Mouse (Mus musculus): ENCODE measurements around the gene Naxd.
"Not testable (repeated sequence)": the region's sequence is repeated elsewhere in the genome, so short reads cannot be mapped to it uniquely, and the experiment has no call there.

Gene Naxd

DNA sequence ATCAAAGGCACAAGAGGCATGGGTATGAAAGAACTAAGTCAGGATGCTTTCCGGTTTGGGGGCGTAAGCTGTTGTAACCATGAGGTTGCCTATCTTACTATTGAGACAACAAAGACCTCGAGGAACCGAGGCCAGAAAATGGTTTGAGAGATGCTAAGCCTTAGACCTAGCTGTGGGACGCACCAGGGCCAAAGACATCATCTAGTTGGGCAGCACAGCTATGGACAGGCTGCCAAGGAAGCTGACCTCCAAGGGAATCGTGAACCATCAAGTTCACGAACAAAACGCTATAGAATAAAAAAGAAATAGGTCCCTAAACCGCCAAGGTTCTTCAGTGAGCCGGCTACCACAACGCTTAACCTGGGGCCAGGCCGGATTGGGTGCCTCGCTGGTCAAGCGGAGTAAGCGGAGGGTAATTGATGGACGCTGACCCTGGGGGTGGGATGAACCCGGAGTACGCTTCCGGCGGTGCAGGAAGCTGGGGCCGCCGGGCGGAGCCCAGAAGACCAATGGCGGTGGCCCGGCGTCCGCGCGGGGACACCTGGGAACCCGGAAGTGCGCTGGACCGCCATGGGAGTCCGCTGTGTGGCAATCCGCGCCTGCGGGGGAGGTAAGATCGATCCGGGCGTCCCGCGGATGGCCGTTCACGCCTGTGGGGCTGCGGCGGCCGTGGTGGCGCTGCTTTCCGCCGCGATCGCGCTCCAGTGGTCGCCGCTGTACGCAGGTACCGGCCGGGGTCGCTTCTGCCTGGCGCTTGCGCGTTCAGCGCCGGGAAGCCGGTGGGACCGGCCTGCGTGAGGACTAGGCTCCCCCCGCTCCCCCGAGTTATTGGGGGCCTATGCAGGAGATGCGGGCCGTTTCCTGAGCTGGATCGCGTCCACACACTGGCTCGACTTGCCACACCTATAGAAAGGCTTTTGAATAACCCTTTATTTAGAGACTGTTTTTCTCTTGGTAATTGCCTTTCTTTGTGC is at the start of gene Naxd:
Naxd (plus strand) TSS at position 490 of the 974 bp plus-strand sequence.
- in situ Hi-C loops (cut with MboI, MseI), result no loop called here

DNA sequence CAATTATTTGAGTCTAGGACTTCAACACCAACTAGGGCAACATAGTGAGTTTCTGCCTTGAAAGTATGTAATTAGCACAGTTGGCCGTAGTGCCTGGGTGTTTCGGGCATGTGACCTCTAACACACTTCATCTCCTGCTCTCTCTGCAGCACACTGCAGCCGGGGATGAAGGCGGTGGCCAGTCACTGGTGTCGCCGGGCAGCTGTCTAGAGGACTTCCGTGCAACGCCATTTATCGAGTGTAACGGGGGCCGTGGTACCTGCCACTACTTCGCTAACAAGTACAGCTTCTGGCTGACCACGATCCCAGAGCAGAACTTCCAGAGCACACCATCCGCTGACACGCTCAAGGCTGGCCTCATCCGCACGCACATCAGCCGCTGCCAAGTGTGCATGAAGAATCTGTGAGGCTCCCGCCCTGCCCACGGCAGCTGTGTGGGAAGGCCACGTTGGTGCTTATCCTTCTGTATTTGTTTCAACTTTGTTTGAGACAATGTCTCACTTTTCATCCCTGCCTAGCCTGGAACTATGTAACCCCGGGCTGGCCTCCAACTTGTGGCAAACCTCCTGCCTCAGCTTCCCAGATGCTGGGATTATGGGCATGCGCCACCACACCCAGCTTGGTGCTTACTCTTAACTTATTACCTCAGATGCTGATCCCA is 49.3 kb upstream of the Naxd start:
- in situ Hi-C loops (cut with MboI, MseI), result no loop called here

DNA sequence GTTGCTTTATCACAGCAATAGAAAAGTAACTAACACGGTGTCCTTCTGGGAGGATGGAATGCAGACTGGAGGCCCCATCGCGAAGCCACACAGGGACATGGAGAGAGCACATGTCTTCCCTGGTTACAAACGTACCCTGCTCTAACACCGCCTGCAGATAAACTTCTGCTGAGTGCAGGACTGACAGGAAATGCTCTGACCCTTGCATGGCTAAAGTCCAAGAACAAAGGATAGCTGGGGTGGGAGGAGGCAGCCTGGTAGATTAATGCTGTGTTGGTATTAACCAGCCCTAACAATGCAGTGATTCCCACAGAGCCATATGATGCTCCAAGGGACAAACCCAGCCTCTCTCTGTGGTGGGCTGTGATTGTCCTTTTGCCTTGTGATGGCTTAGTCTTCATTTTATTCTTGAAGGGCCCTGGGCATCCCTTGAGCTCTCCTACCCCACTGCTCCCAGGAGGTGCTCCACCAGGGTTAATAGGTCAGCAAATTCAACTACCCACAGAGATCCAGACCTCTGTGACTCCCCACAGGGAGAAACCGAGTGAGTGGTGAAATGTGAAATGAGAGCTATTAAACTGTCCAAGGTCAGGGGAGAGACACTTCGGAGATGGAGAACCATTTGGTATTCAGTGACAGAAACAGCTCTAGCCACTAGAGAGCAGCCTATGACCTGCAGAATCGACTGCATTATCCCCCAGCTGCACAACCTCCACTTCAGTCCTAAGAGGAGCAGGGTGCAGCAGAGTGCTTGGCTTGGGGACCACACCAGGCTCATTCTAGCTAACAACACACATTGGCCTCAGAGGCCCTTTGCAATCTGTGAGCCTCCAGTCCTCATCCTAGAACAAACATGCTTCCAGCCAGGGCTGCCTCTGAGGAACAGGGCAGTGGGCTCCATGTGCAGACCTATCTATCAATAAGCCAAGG is 46.9 kb upstream of the Naxd start:
- in situ Hi-C loops (cut with MboI, MseI), result loop anchor here (5.0 kb wide), 1 partner anchor 102 kb away; the partner anchor contains the start of gene Cars2

GRCm38 (mm10) chr8:11452152-11452551 is 45.2 kb upstream of the Naxd start:
- in situ Hi-C loops (cut with MboI, MseI), result loop anchor here (5.0 kb wide), 1 partner anchor 100 kb away; the partner anchor contains the start of gene Cars2

GRCm38 (mm10) chr8:11452559-11452958 is 44.7 kb upstream of the Naxd start:
- in situ Hi-C loops (cut with MboI, MseI), result loop anchor here (5.0 kb wide), 1 partner anchor 100 kb away; the partner anchor contains the start of gene Cars2

GRCm38 (mm10) chr8:11452974-11453373 is 44.3 kb upstream of the Naxd start:
- in situ Hi-C loops (cut with MboI, MseI), result loop anchor here (5.0 kb wide), 1 partner anchor 99 kb away; the partner anchor contains the start of gene Cars2

DNA sequence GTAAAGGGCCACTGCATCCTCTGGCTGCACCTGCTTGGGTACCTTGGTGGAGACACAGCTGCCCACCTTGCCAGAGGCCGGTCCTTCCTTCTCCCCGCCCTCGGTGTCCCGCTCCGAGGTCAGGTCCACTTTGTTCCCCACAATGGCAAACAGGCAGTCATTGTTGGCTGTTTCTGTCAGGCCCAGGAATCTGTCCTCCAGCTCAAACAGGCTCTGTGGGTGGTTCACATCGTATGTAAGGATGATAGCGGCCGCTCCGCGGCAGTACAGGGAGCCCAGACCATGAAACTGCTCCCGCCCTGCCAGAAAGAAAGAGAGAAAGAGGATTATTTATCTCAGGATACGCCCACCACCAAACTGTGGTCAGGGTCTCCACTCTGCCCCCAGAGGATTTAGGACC is 43.1 kb upstream of the Naxd start:
- in situ Hi-C loops (cut with MboI, MseI), result loop anchor here (5.0 kb wide), 1 partner anchor 98 kb away; the partner anchor contains the start of gene Cars2

- in situ Hi-C loops (cut with MboI, MseI), result no loop called here
These were observed 40.0 kb upstream of the Naxd start for GRCm38 (mm10) chr8:11457278-11457677.

DNA sequence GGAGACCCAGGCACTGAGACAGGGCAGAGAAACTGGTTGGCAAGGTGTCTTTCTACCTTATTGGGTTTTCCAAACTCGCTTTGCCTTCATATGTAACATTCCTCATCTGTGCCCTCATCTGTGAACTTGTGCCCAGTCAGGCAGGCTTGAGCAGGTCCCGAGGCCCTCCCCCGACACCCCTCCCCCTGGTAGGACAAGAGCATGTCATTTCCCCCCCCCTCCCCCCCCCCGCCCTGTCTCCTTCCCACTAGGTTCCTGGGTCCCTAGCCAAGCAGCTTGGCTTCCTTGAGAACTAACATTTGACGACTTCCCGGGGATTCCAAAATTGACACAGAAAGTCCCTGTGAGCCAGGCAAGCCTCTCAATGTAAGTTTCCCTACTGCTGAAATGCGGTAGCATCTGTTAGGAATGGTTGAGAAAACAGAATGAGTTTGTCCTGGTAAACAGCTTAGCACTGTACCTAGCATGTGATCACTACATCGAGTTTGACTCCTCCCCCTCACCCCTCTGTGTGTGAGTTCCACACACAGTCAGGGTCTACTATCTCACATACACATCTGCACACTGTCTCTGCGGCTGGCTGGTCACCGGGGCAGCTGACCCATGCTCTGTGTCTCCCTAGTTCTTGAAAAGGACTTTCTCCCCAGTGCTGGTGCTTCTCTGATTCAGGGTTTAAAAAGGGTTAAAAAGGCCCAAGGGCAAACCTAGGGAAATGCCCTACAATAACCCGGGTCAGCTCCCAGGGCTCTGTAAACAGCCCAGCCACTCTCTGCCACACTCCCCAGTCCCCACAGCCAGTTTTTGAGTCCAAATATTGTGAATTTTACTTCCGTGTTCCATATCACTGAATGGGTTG is 39.1 kb upstream of the Naxd start:
- in situ Hi-C loops (cut with MboI, MseI), result no loop called here

DNA sequence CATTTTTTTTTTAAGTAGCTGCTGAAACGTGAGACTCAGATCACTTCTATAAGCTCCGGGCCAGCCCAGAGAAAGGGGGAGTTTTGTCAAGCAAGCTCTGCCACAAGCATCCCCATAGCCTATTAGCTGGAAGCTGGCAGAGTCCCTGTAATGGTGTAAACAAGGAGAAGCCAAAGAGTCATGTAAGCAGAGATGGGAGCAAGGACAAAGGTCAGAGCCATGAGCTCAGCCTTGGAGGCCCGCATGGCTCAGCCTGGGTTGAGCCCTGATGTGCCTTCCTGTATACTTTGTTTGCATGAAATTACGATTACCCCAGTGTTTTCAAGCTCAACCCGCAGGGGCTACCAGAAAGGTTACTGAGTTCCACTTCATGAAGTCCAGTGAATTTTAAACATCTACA is 38.3 kb upstream of the Naxd start:
- in situ Hi-C loops (cut with MboI, MseI), result no loop called here

DNA sequence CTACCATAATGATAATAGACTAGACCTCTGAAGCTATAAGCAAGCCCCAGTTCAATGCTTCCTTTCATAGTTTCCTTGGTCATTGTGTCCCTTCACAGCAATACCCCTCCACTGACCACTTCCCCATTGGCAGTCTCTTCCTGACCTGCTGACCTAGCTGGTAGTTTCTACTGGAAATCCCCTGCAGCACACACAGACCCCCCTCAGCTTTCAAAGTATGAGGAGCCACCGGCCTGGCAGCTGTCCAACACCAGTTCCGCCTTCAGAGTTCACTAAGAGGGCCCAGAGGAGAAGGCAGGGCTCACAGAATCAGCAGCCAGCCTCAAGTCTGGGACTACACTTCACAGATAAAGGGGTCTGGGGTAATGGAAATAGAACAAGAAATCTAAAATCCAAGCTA is 36.4 kb upstream of the Naxd start:
- in situ Hi-C loops (cut with MboI, MseI), result no loop called here

- in situ Hi-C loops (cut with MboI, MseI), result no loop called here
These were observed 35.5 kb upstream of the Naxd start for GRCm38 (mm10) chr8:11461847-11462246.

DNA sequence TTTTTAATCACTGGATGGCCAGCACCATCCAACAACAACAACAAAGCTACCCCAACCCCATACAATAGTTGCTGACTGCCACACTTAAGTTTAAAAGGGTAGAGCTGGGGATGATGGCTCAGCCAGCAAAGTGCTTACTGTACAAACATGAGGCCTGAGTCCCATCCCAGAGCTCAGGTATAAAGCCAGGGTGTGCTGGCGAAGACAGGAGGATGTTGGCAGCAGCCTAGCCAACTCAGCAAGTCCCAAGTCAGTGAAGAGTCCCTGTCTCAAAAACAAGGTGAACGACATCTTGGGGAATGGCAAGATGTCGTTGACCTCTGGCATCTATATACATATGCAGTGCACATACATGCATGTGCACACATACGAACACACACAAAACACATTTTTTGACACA is 34.7 kb upstream of the Naxd start:
- in situ Hi-C loops (cut with MboI, MseI), result no loop called here

GRCm38 (mm10) chr8:11463541-11463888 is 33.8 kb upstream of the Naxd start:
- in situ Hi-C loops (cut with MboI, MseI), result no loop called here

- in situ Hi-C loops (cut with MboI, MseI), result no loop called here
These were observed 33.2 kb upstream of the Naxd start for GRCm38 (mm10) chr8:11463889-11464706.

DNA sequence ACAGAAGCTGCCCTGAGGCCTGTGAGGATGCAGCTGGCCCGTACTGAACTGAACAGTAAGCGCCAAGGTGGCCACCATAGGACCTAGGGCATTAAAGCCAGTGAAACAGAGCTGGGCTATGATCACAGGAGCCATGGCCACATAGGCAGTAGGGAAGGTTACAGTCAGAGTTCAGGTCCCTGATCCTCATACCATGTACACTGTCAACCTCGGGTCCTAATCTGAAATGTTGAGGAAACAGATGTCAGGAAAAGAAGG is 32.7 kb upstream of the Naxd start:
- in situ Hi-C loops (cut with MboI, MseI), result no loop called here

GRCm38 (mm10) chr8:11465619-11466018 is 31.7 kb upstream of the Naxd start:
- in situ Hi-C loops (cut with MboI, MseI), result no loop called here

GRCm38 (mm10) chr8:11466528-11466927 is 30.8 kb upstream of the Naxd start:
- in situ Hi-C loops (cut with MboI, MseI), result not testable (repeated sequence)

- in situ Hi-C loops (cut with MboI, MseI), result no loop called here
These were observed 28.2 kb upstream of the Naxd start for GRCm38 (mm10) chr8:11469095-11469494.

GRCm38 (mm10) chr8:11470694-11471093 is 26.6 kb upstream of the Naxd start:
- in situ Hi-C loops (cut with MboI, MseI), result no loop called here

All from regulatory T cell (primary cell).